ENCODE assay signal across 8 mouse cellular contexts in the genomic region with DNA sequence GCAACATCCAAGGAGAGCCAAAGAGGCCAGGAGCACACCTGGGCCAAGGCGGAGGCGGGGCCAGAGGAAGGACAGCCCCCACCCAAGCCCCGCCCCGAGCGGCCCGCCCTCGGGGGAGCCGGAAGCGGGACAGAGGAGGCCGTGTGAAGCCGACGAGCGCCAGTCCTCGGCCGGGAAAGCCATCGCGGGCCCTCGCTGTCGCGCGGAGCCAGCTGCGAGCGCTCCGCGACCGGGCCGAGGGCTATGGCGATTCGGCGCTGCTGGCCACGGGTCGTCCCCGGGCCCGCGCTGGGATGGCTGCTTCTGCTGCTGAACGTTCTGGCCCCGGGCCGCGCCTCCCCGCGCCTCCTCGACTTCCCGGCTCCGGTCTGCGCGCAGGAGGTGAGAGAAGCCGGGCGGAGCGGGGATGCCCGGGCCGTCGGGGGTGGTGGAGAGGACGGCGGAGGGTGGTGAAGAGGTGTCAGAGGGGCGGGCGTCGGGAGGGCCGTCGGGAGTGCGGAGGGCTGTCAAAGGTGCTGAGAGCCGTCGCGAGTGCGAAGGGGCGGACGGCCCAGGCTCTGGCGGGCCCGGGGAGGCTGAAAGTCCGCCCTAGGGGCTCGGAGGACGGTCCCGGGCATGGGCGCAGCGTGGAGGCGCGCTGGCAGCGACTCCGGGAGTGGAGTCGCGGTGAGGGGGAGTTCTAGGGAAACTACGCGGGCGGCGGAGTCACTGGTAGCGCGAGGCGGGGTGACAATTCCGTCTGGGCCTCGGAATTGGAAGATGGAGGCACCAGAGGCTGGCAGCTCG. TPM values are rescaled to one million over a fixed set of nuclear protein-coding genes. Genes with fewer than 3 reads are reported as not detected.
DNase-seq lines count a peak whose midpoint lies in the region; ATAC-seq lines count a peak whose summit lies in the region.

A gene (plus strand): TSS at position 162 of the 786 bp plus-strand sequence.

- H3K4me3 ChIP-seq in embryonic facial prominence, embryonic 13.5 days = peak within 1 kb of the TSS; percentile 67
- peak within 1 kb of the TSS; percentile 73 for H3K4me3 ChIP-seq in heart, embryonic 13.5 days
- H3K4me3 ChIP-seq in kidney, embryonic 16.5 days (ENCODE audit: low read length) = peak within 1 kb of the TSS; percentile 64

- H3K27ac ChIP-seq in embryonic facial prominence, embryonic 13.5 days = no peak within 1 kb of the TSS
- 0 out of 2 replicates have a peak within 1 kb of the TSS, but pooled peaks have one; percentile 12 for H3K27ac ChIP-seq in heart, embryonic 13.5 days (replicated peaks)
- H3K27ac ChIP-seq in kidney, embryonic 16.5 days (ENCODE audit: low read length) = no peak within 1 kb of the TSS

- H3K9me3 ChIP-seq in embryonic facial prominence, embryonic 13.5 days = no peaks in the 10 kb centered on the region
- H3K9me3 ChIP-seq in heart, embryonic 13.5 days = no peaks in the 10 kb centered on the region
- no peaks in the 10 kb centered on the region for H3K9me3 ChIP-seq in kidney, embryonic 16.5 days (ENCODE audit: low read length)

- peaks cover 25% of the 10 kb centered on the region for H3K4me1 ChIP-seq in embryonic facial prominence, embryonic 13.5 days
- peaks cover 16% of the 10 kb centered on the region for H3K4me1 ChIP-seq in heart, embryonic 13.5 days
- peaks cover 10% of the 10 kb centered on the region for H3K4me1 ChIP-seq in kidney, embryonic 16.5 days (ENCODE audit: insufficient read depth, low read length)

- H3K36me3 ChIP-seq in embryonic facial prominence, embryonic 13.5 days = no peaks in the 10 kb centered on the region
- no peaks in the 10 kb centered on the region for H3K36me3 ChIP-seq in heart, embryonic 13.5 days
- no peaks in the 10 kb centered on the region for H3K36me3 ChIP-seq in kidney, embryonic 16.5 days (ENCODE audit: insufficient read depth, low read length)

- H3K4me2 ChIP-seq in embryonic facial prominence, embryonic 13.5 days = peak within 1 kb of the TSS; percentile 76
- H3K4me2 ChIP-seq in heart, embryonic 13.5 days = peak within 1 kb of the TSS; percentile 86
- H3K4me2 ChIP-seq in kidney, embryonic 16.5 days (replicated peaks; ENCODE audit: low read depth, low read length) = peak within 1 kb of the TSS; percentile 85

- peak; percentile 40 for ATAC-seq in activated CD4-positive, CD25-positive, alpha-beta regulatory T cell, adult 4 months
- peak; percentile 71; the same call in 1 of the 2 replicates for ATAC-seq in embryonic facial prominence, embryonic 13.5 days (ENCODE audit: insufficient number of reproducible peaks, insufficient read depth, low FRiP score, low TSS enrichment, low read depth)
- peak; percentile 71 for ATAC-seq in heart, embryonic 13.5 days (ENCODE audit: extremely low read depth, insufficient number of reproducible peaks, low FRiP score, low TSS enrichment)
- ATAC-seq in kidney, embryonic 16.5 days (ENCODE audit: low FRiP score, low TSS enrichment) = peak; percentile 87

- peak within 1 kb of the TSS; percentile 75 for H3K9ac ChIP-seq in embryonic facial prominence, embryonic 13.5 days
- H3K9ac ChIP-seq in heart, embryonic 13.5 days = peak within 1 kb of the TSS; percentile 84
- H3K9ac ChIP-seq in kidney, embryonic 16.5 days (replicated peaks; ENCODE audit: low read length) = peak within 1 kb of the TSS; percentile 68

- H3K27me3 ChIP-seq in embryonic facial prominence, embryonic 13.5 days = peaks cover 50% of the 10 kb centered on the region
- peaks cover 60% of the 10 kb centered on the region for H3K27me3 ChIP-seq in heart, embryonic 13.5 days (replicated peaks)
- peaks cover 31% of the 10 kb centered on the region for H3K27me3 ChIP-seq in kidney, embryonic 16.5 days (ENCODE audit: insufficient read depth, low read length)

- WGBS in embryonic facial prominence, embryonic 13.5 days = under 1% methylated on average over 90 of the region's 90 CpGs
- under 1% methylated on average over 90 of the region's 90 CpGs for WGBS in heart, embryonic 13.5 days
- under 1% methylated on average over 78 of the region's 90 CpGs for WGBS in kidney, embryonic 16.5 days

- peak; percentile 92 for DNase-seq in CD4-positive, CD25-positive, alpha-beta regulatory T cell, adult 2 months (ENCODE audit: low read depth, low spot score)
- DNase-seq in lung, postnatal 10 days = peak; percentile 81
- peak; percentile 53 for DNase-seq in ovary, postnatal 10 days (ENCODE audit: low spot score)
- DNase-seq in thymus, postnatal 36 days = peak; percentile 93 to 94

RNA-seq across cellular contexts. Expression of the gene that starts here (rescaled TPM):
- 10 to 100 TPM; 19.0 to 22.5 TPM for polyA plus RNA-seq in activated CD4-positive, CD25-positive, alpha-beta regulatory T cell, adult 4 months (2017; shearing (Covaris generic))
- 7.4 and 7.7 TPM in 2 replicates for polyA plus RNA-seq in embryonic facial prominence, embryonic 13.5 days (2015; fragmentation: Nextera tagmentation; extraction: Ambion mirVana)
- 4.6 and 4.7 TPM in 2 replicates for polyA plus RNA-seq in heart, embryonic 13.5 days (2015; fragmentation: Nextera tagmentation; extraction: Ambion mirVana)
- 4.6 and 5.1 TPM in 2 replicates for polyA plus RNA-seq in kidney, embryonic 16.5 days (2015; fragmentation: Nextera tagmentation; extraction: Ambion mirVana)
